Mouse (Mus musculus) testis, adult 2 months (tissue): ENCODE measurements around the gene G0s2. TPM values are rescaled to one million over a fixed set of nuclear protein-coding genes. Genes with fewer than 3 reads are reported as not detected.

Source experiments
- H3K27ac ChIP-seq: fragments of 200-500 bp; 2 replicates; pipeline ENCODE4 v1.5.1; 2012; ENCODE audit warnings: low read depth, low read length; ENCODE audit not compliant: control insufficient read depth, insufficient read depth
- H3K27me3 ChIP-seq: fragments of 200-500 bp; 2 replicates; pipeline ENCODE4 v1.6.1; 2012; ENCODE audit warnings: mild to moderate bottlenecking, low read length, moderate library complexity; ENCODE audit not compliant: control insufficient read depth, insufficient read depth
- H3K36me3 ChIP-seq: fragments of 200-500 bp; 2 replicates; pipeline ENCODE4 v1.6.1; 2012; ENCODE audit warnings: mild to moderate bottlenecking, low read length; ENCODE audit not compliant: control insufficient read depth, insufficient read depth
- H3K4me1 ChIP-seq: fragments of 200-500 bp; 2 replicates; pipeline ENCODE4 v1.6.1; 2012; ENCODE audit warnings: low read length; ENCODE audit not compliant: control insufficient read depth, insufficient read depth
- H3K4me3 ChIP-seq: fragments of 200-500 bp; 2 replicates; pipeline ENCODE4 v1.5.1; 2012; ENCODE audit warnings: low read depth, mild to moderate bottlenecking, low read length, moderate library complexity, mixed read lengths; ENCODE audit not compliant: control insufficient read depth
- CTCF ChIP-seq: fragments of 200-500 bp; IDR thresholded peaks from 2 replicates; pipeline ENCODE4 v1.5.1; 2012; ENCODE audit warnings: low read depth, mild to moderate bottlenecking, inconsistent platforms, low read length, moderate library complexity; ENCODE audit not compliant: control insufficient read depth, insufficient read depth, insufficient replicate concordance
- POLR2A ChIP-seq: fragments of 200-500 bp; IDR thresholded peaks from 2 replicates; pipeline ENCODE4 v1.6.1; 2012; ENCODE audit warnings: low read depth, mild to moderate bottlenecking, inconsistent platforms, low read length, moderate library complexity; ENCODE audit not compliant: control insufficient read depth
- polyA plus RNA-seq: library from polyadenylated mRNA; depleted of rRNA; stranded (reverse); fragments of >200 nt; gene quantifications from 2 replicates; pipeline ENCODE4 v1.2.3, GENCODE M21; 2012

The G0s2 gene
- polyA plus RNA-seq, 1 experiment: 8.5 TPM

DNA sequence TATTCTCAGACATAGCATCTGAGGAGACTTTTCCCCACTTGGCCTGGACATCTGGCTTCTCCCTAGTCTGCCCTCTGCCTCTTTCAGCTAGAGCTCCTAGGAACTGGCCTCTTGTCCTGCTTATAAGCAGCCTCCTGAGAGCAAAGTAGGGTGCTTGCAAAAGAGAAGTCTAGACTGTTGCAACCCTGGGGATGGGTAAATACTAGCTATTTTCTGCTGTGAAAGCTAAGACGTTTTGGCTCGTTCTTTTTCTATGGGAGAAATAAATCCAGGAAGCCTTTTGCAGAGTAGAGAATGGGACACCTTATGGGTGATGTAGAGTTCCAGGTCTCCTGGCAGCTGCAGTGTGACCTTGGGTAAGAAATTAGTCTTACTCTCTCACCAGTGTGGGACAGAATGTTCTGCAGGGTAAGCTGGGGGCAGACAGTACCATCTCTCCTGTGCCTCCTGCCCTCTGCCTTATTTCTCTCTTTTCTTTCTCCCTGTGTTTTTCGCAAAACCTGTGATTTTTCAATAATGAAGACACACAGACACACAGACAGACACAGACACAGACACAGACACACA lies 37.6 kb upstream of the G0s2 start:
- H3K27ac ChIP-seq: no peak overlapping the region
- H3K4me1 ChIP-seq: no peaks in the 10 kb centered on the region
- TF ChIP-seq CTCF (no peak), POLR2A (no peak)
- H3K27me3 ChIP-seq: no peaks in the 10 kb centered on the region
- H3K36me3 ChIP-seq: no peaks in the 10 kb centered on the region
- no peak overlapping the region for H3K4me3 ChIP-seq

DNA sequence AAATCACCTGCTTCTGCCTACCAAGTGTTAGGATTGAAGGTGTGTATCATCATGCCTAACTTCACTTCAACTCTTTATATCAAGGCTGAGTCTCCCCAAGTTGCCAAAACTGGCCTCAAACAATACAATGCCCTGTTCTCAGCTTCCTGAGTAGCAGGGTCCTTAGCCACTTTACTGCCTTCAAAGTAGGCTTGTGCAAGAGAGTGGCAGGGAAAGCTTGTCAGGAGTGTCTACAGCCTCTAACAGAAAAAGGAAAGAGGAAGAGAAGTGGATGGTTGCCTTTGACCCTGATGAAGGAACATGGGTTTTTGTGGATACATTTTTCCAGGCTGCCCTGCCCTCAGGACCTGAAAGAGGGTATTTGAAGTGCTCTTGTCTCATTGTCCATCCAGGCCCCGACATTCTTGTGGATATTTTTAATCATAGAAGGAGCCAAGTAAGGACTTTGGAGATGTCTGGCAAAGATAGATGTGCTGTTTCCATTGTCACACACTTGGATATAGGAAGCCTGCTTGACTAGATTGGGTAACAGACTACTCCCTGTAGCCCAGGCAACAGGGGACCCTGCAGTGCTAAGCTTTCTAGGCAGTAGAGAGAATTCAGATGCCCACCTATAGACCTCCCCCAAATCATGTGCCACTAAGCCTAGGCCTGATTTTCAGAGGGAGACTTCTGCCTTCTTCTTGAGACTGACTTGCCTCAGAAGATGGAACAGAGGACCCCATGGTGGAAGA lies 36.9 kb upstream of the G0s2 start:
- H3K27ac ChIP-seq: no peak overlapping the region
- no peaks in the 10 kb centered on the region for H3K27me3 ChIP-seq
- no peaks in the 10 kb centered on the region for H3K36me3 ChIP-seq
- H3K4me3 ChIP-seq: no peak overlapping the region
- no peaks in the 10 kb centered on the region for H3K4me1 ChIP-seq
- no peak for TF ChIP-seq POLR2A
- TF ChIP-seq CTCF: no peak

GRCm38 (mm10) chr1:193306832-193307231 lies 33.8 kb upstream of the G0s2 start:
- H3K4me1 ChIP-seq: no peaks in the 10 kb centered on the region
- H3K36me3 ChIP-seq: no peaks in the 10 kb centered on the region
- no peak for TF ChIP-seq POLR2A
- no peak overlapping the region for H3K27ac ChIP-seq
- no peaks in the 10 kb centered on the region for H3K27me3 ChIP-seq
- no peak overlapping the region for H3K4me3 ChIP-seq

GRCm38 (mm10) chr1:193305386-193305785 lies 32.4 kb upstream of the G0s2 start:
- Histone ChIP-seq H3K4me3 (no peak overlapping the region), H3K27ac (no peak overlapping the region), H3K4me1 (no peaks in the 10 kb centered on the region; the same call in 1 of the 2 replicates), H3K27me3 (no peaks in the 10 kb centered on the region), H3K36me3 (no peaks in the 10 kb centered on the region)
- TF ChIP-seq POLR2A: no peak
- no peak for TF ChIP-seq CTCF

- H3K36me3 ChIP-seq: no peaks in the 10 kb centered on the region
- H3K27me3 ChIP-seq: no peaks in the 10 kb centered on the region
- H3K27ac ChIP-seq: no peak overlapping the region
- no peaks in the 10 kb centered on the region; the same call in 1 of the 2 replicates for H3K4me1 ChIP-seq
- H3K4me3 ChIP-seq: no peak overlapping the region
- no peak for TF ChIP-seq POLR2A
- no peak for TF ChIP-seq CTCF
Measured at GRCm38 (mm10) chr1:193303096-193303495, 30.1 kb upstream of the G0s2 start.

DNA sequence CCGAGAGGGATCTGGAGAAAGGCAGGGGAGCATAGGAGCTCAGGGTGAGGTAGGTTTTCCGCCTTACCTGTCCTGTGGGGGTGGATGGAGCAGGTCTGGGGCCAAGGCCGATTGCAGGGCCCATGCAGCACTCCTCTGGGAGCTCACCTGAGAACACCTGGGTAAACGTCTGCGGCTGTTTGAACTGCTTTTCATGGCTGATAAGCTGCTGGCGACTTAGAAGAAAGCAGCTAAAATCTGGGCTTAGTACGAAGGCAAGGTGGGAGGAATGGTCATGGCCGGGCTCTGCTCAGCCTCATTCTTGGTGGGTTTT lies 29.0 kb upstream of the G0s2 start:
- H3K4me3 ChIP-seq: no peak overlapping the region

DNA sequence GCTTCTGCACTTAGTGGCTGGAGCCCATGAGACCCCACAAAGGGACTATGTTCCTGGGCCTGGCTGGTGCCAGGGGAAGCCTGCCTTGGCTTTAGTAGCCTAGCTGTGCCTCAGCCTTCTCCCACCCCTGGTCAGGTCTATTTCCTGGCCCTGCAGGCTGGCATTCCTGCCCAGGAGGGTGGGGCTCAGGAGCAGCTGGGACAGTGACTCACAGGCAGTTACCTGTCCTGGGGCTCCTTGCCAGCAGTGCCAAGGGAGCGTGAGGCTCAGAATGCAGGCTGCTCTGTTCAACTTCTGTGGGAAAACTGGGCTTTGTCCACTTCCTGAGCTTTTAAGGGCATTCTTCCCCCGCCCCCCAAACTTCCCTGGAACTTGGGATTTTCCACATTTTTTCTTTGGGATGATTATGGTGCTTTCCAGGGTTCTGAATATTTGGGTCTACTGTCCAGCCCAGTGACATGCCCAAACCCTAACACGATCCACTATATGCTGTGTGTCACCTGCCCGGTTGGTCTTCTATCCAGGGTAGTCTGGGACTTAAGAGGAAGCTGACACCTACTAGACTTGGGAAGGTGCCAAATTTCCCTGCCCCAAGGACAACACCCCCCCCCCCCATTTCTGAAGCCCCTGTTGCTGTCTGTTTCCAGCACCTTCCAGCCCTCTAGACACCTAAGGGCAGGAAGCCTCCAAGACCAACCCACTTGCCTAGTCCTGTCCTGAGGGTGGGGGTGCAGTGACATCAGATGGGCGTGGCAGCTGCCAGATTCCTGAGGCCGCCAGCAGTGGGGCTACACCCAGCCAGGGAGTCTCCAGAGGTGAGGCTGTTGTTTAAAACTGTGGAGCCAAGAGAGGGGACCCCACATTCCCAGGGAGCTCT lies 28.4 kb upstream of the G0s2 start:
- Histone ChIP-seq H3K4me1 (no peaks in the 10 kb centered on the region; the same call in 1 of the 2 replicates), H3K4me3 (no peak overlapping the region), H3K36me3 (no peaks in the 10 kb centered on the region), H3K27me3 (no peaks in the 10 kb centered on the region), H3K27ac (no peak overlapping the region)
- TF ChIP-seq POLR2A (no peak), CTCF (no peak)

More for the DNA sequence above, 29.0 kb upstream of the G0s2 start:
- H3K27me3 ChIP-seq: no peaks in the 10 kb centered on the region
- no peaks in the 10 kb centered on the region for H3K36me3 ChIP-seq
- H3K27ac ChIP-seq: no peak overlapping the region
- TF ChIP-seq POLR2A: no peak
- no peak for TF ChIP-seq CTCF
- no peaks in the 10 kb centered on the region; the same call in 1 of the 2 replicates for H3K4me1 ChIP-seq

DNA sequence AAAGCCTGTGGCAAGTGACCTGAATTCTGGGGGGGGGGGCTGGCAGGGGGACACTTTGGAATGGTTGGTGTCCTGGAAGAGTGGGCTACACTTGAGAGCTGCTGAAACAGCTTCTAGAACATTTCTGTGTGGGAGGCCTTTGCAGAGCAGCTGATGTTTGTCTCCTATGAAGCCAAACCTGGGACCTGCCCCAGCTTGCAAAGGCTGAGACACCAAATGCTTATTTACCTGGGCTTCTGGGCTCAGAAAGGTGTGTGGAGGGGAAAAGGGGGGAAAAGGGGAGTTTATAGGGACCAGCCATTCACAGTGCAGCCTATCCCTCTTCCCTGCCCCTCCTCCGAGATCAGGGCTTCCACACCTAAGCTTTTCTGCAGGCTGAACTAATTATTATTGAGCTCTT lies 27.0 kb upstream of the G0s2 start:
- Histone ChIP-seq H3K4me1 (no peaks in the 10 kb centered on the region; the same call in 1 of the 2 replicates), H3K36me3 (no peaks in the 10 kb centered on the region), H3K4me3 (no peak overlapping the region), H3K27me3 (no peaks in the 10 kb centered on the region), H3K27ac (no peak overlapping the region)
- no peak for TF ChIP-seq CTCF
- TF ChIP-seq POLR2A: no peak
